ENCODE assay signal across 11 mouse cellular contexts in genomic region chr14:46076738-46077137, GRCm38 (mm10).
DNase-seq lines count a peak whose midpoint lies in the region; ATAC-seq and TF ChIP-seq lines count a peak whose summit lies in the region.
"Had no signal": no experiment of that assay in that cellular context is flagged by ENCODE, and none has a peak within 500 bp of the region (broad histone marks: within the 10 kb centered on the region; RNA-seq: fewer than 3 reads in every experiment).

No protein-coding gene starts in this region.

- TF ChIP-seq CTCF in liver, embryonic 14.5 days (IDR thresholded peaks at IDR 0.05; ENCODE audit: low read depth) = peak; percentile 23; the same call in 1 of the 2 replicates
- peak; percentile 88 for TF ChIP-seq CTCF in E14TG2a.4 (conservative IDR thresholded peaks at IDR 0.05; ENCODE audit: low read length)

- intact Hi-C loops in gastrocnemius, postnatal 14 days (cut with DNase I; ENCODE audit: low total_unique reads) = no loop called here

- 74% methylated on average over 2 of the region's 2 CpGs for WGBS in liver, embryonic 14.5 days (ENCODE audit: insufficient replicate concordance)
- WGBS in liver, embryonic 11.5 days = 93% methylated on average over 2 of the region's 2 CpGs
- WGBS in hindbrain, embryonic 10.5 days = 95% methylated on average over 2 of the region's 2 CpGs

- H3K4me2 ChIP-seq in liver, embryonic 14.5 days (ENCODE audit: low read depth) = no peak overlapping the region
- no peak overlapping the region for H3K4me2 ChIP-seq in liver, embryonic 11.5 days
- H3K4me2 ChIP-seq: embryonic facial prominence, embryonic 13.5 days; limb, embryonic 15.5 days; midbrain, embryonic 12.5 days had no signal

- H3K9ac ChIP-seq in liver, embryonic 14.5 days (replicated peaks) = no peak overlapping the region
- no peak overlapping the region for H3K9ac ChIP-seq in liver, embryonic 11.5 days (ENCODE audit: low read depth, low read length)
- H3K9ac ChIP-seq: embryonic facial prominence, embryonic 13.5 days; limb, embryonic 15.5 days; midbrain, embryonic 12.5 days had no signal

- H3K9me3 ChIP-seq in liver, embryonic 14.5 days (ENCODE audit: control insufficient read depth, low read length) = no peaks in the 10 kb centered on the region
- H3K9me3 ChIP-seq in liver, embryonic 11.5 days (ENCODE audit: control insufficient read depth, low read length) = no peaks in the 10 kb centered on the region
- H3K9me3 ChIP-seq in E14TG2a.4 (ENCODE audit: low read length) = no peaks in the 10 kb centered on the region
- no peaks in the 10 kb centered on the region for H3K9me3 ChIP-seq in hindbrain, embryonic 10.5 days
- H3K9me3 ChIP-seq: embryonic facial prominence, embryonic 13.5 days; limb, embryonic 15.5 days; midbrain, embryonic 12.5 days had no signal

- no peaks in the 10 kb centered on the region for H3K27me3 ChIP-seq in liver, embryonic 14.5 days (ENCODE audit: control insufficient read depth, insufficient read depth, low read length)
- no peaks in the 10 kb centered on the region for H3K27me3 ChIP-seq in liver, embryonic 11.5 days (replicated peaks; ENCODE audit: control insufficient read depth, insufficient read depth, low read length)
- no peaks in the 10 kb centered on the region for H3K27me3 ChIP-seq in E14TG2a.4 (ENCODE audit: insufficient read depth, low read length)
- no peaks in the 10 kb centered on the region for H3K27me3 ChIP-seq in hindbrain, embryonic 10.5 days (ENCODE audit: insufficient read depth, poor library complexity, severe bottlenecking)
- H3K27me3 ChIP-seq: embryonic facial prominence, embryonic 13.5 days; limb, embryonic 15.5 days; midbrain, embryonic 12.5 days had no signal

- peak; percentile 13 for DNase-seq in gastrocnemius, postnatal 10 days
- DNase-seq in gastrocnemius, postnatal 14 days = no peak
- no peak for DNase-seq in liver, embryonic 14.5 days (ENCODE audit: low read depth in 3 of 3, low spot score in 3 of 3)
- DNase-seq in liver, embryonic 11.5 days (ENCODE audit: low spot score) = no peak
- DNase-seq in ZHBTc4 (ENCODE audit: low read depth, low spot score) = peak; percentile 74
- no peak for DNase-seq in hindbrain, embryonic 10.5 days (ENCODE audit: low spot score)
- no peak for DNase-seq in gastrocnemius, postnatal 4 days (ENCODE audit: low spot score in 2 of 2)

- H3K4me1 ChIP-seq in liver, embryonic 14.5 days (replicated peaks; ENCODE audit: control insufficient read depth in 2 of 2, insufficient read depth in 2 of 2, low read length in 1 of 2) = no peaks in the 10 kb centered on the region
- H3K4me1 ChIP-seq in liver, embryonic 11.5 days (replicated peaks; ENCODE audit: control insufficient read depth, insufficient read depth, low read length) = no peaks in the 10 kb centered on the region
- H3K4me1 ChIP-seq in E14TG2a.4 (replicated peaks; ENCODE audit: low read depth, low read length) = no peaks in the 10 kb centered on the region
- no peaks in the 10 kb centered on the region for H3K4me1 ChIP-seq in hindbrain, embryonic 10.5 days (replicated peaks)
- H3K4me1 ChIP-seq: embryonic facial prominence, embryonic 13.5 days; midbrain, embryonic 12.5 days had no signal

- no peak for ATAC-seq in liver, embryonic 14.5 days (ENCODE audit: insufficient read depth)
- ATAC-seq in liver, embryonic 11.5 days (replicated peaks; ENCODE audit: low FRiP score) = no peak

- H3K36me3 ChIP-seq in liver, embryonic 14.5 days (replicated peaks; ENCODE audit: control insufficient read depth, insufficient read depth, low read depth) = no peaks in the 10 kb centered on the region
- no peaks in the 10 kb centered on the region for H3K36me3 ChIP-seq in liver, embryonic 11.5 days (ENCODE audit: control insufficient read depth, insufficient read depth, low read length)
- no peaks in the 10 kb centered on the region for H3K36me3 ChIP-seq in E14TG2a.4 (ENCODE audit: insufficient read depth, low read length)
- no peaks in the 10 kb centered on the region for H3K36me3 ChIP-seq in hindbrain, embryonic 10.5 days
- H3K36me3 ChIP-seq: embryonic facial prominence, embryonic 13.5 days; limb, embryonic 15.5 days; midbrain, embryonic 12.5 days had no signal

- no peak overlapping the region for H3K27ac ChIP-seq in liver, embryonic 14.5 days
- H3K27ac ChIP-seq in liver, embryonic 11.5 days (ENCODE audit: low read depth, low read length) = no peak overlapping the region
- H3K27ac ChIP-seq in hindbrain, embryonic 10.5 days = no peak overlapping the region
- H3K27ac ChIP-seq: embryonic facial prominence, embryonic 13.5 days; limb, embryonic 15.5 days; midbrain, embryonic 12.5 days had no signal

- H3K4me3 ChIP-seq in liver, embryonic 14.5 days (ENCODE audit: insufficient read depth in 1 of 2, low read depth in 2 of 2, low read length in 2 of 2) = no peak overlapping the region
- no peak overlapping the region for H3K4me3 ChIP-seq in liver, embryonic 11.5 days (ENCODE audit: low read depth, low read length)
- no peak overlapping the region for H3K4me3 ChIP-seq in E14TG2a.4 (replicated peaks; ENCODE audit: low read length)
- no peak overlapping the region for H3K4me3 ChIP-seq in hindbrain, embryonic 10.5 days
- H3K4me3 ChIP-seq: embryonic facial prominence, embryonic 13.5 days; limb, embryonic 15.5 days; midbrain, embryonic 12.5 days had no signal

- no peak for TF ChIP-seq EP300 in liver, embryonic 14.5 days (IDR thresholded peaks at IDR 0.05; ENCODE audit: low read depth)

Comparison
In these comparisons a context has a peak if more than half of its experiments do, and no peak if none do; other contexts are left out.
1. DNase-seq: peak in gastrocnemius, postnatal 10 days (single experiment) and ZHBTc4 (single experiment); none in gastrocnemius, postnatal 14 days (single experiment), liver, embryonic 14.5 days (0 of 3), liver, embryonic 11.5 days (single experiment), hindbrain, embryonic 10.5 days (single experiment) and gastrocnemius, postnatal 4 days (0 of 2).